Mouse (Mus musculus) intestine, embryonic 14.5 days (tissue): ENCODE measurements around the gene Pbp2. TPM values are rescaled to one million over a fixed set of nuclear protein-coding genes. Genes with fewer than 3 reads are reported as not detected.
A peak's percentile ranks its signal among the peaks of the same experiment; 100 is the strongest.

Experiments used
- ATAC-seq: fragments of 200-750 bp; cut with Nextera tagmentation; replicated peaks from 2 replicates; pipeline ENCODE4 v1.8.0; 2017; ENCODE audit warnings: low read depth, moderate number of reproducible peaks, moderate TSS enrichment, moderate library complexity; ENCODE audit not compliant: low FRiP score, low TSS enrichment
- DNase-seq: peaks from one replicate; pipeline ENCODE4 v3.0.0-alpha.2; 2018; ENCODE audit warnings: low spot score
- H3K27ac ChIP-seq: fragments of 300-500 bp; sonication (generic); 2 replicates; pipeline ENCODE4 v1.5.1; 2014; ENCODE audit warnings: low read depth, mild to moderate bottlenecking, control low read depth
- H3K27me3 ChIP-seq: fragments of 300-500 bp; sonication (generic); replicated peaks from 2 replicates; pipeline ENCODE4 v1.6.1; 2014; ENCODE audit warnings: low read length, control low read depth; ENCODE audit not compliant: control insufficient read depth, insufficient read depth
- H3K36me3 ChIP-seq: fragments of 300-500 bp; sonication (generic); 2 replicates; pipeline ENCODE4 v1.6.1; 2014; ENCODE audit warnings: low read length, control low read depth; ENCODE audit not compliant: control insufficient read depth, insufficient read depth
- H3K4me1 ChIP-seq: fragments of 300-500 bp; sonication (generic); replicated peaks from 2 replicates; pipeline ENCODE4 v1.6.1; 2014; ENCODE audit warnings: low read length, control low read depth, mixed read lengths; ENCODE audit not compliant: control insufficient read depth, insufficient read depth
- H3K4me2 ChIP-seq: fragments of 300-500 bp; sonication (generic); 2 replicates; pipeline ENCODE4 v1.6.1; 2014; ENCODE audit warnings: low read length
- H3K4me3 ChIP-seq: fragments of 300-500 bp; sonication (generic); 2 replicates; pipeline ENCODE4 v1.5.1; 2014; ENCODE audit warnings: low read depth, low read length, control low read depth, mixed read lengths
- H3K9ac ChIP-seq: fragments of 300-500 bp; sonication (generic); 2 replicates; pipeline ENCODE4 v1.6.1; 2014; ENCODE audit warnings: mild to moderate bottlenecking, low read length
- H3K9me3 ChIP-seq: fragments of 300-500 bp; sonication (generic); 2 replicates; pipeline ENCODE4 v1.6.1; 2016; ENCODE audit warnings: low read length, control low read depth; ENCODE audit not compliant: control insufficient read depth
- WGBS: fragments of 180-500 bp; shearing (Covaris S2); extraction: QIAGEN DNeasy Blood & Tissue Kit; methylation state at CpG from one replicate; pipeline ENCODE4 v1.1.7; 2014; 5-methylcytosine and 5-hydroxymethylcytosine counted together
- polyA plus RNA-seq: library from polyadenylated mRNA; unstranded; fragments of >200 nt; fragmentation: Nextera tagmentation; extraction: Ambion mirVana; gene quantifications from 2 replicates; pipeline ENCODE4 v1.2.1, GENCODE M21; 2014

Pbp2 gene
- polyA plus RNA-seq, 1 experiment from 2014 or later, result 0.32 TPM

DNA sequence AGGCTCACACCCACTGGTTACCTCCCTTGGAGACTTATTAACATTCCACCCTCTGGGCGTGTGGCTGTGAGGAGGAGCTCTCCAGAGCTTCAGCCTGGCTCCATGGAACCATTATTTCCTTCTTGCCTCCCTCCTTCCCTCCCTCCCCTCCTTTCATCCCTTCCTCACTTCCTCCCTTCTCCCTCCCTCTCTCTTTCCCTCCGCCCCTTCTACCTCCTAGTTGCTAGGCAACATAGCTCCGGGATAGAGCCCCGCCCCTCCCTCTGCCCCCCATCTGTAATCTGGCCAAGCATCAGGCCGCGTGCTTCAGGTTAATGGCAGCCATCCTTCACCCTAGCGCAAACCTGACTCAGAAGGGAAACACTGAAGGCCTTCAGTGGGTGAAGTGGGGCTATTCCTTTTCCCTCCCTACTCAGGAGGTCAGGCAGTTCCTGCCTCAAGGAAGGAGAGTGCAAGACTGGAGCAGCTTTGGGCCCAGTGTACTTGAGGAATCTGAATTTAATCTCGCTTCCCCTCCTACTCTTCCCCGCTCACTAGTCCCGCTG is 22.6 kb upstream of the Pbp2 start:
- ATAC-seq (peak; percentile 62; the same call in 1 of the 2 replicates), DNase-seq (peak; percentile 62)
- Histone ChIP-seq H3K27me3 (no peaks in the 10 kb centered on the region), H3K27ac (no peak overlapping the region), H3K4me1 (peaks cover 19% of the 10 kb centered on the region; the same call in 1 of the 2 replicates), H3K9me3 (no peaks in the 10 kb centered on the region), H3K9ac (no peak overlapping the region), H3K36me3 (no peaks in the 10 kb centered on the region), H3K4me2 (0 out of 2 replicates have a peak overlapping the region, but pooled peaks have one; percentile 4), H3K4me3 (no peak overlapping the region)
- WGBS, result 14% methylated on average over 10 of the region's 10 CpGs

DNA sequence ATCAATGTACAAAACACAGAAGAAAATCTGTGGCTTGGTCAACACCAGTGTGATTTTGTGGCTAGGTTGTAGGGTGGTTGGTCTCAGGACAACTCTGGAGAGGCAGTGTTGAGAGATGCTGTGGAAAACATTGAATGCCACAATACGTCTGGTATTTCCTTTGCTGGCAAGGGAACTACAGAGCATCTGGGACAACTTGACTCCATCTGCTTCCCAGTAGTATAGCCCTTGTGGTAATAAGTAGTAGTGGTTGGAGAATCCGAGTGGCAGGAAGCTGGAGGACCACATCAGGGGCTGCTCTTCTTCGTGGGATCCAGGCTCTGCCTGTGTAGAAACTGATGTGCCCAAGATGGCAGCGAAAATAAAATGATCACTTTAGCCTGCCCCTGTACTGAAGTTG is 21.7 kb upstream of the Pbp2 start:
- peaks cover 19% of the 10 kb centered on the region; the same call in 1 of the 2 replicates for H3K4me1 ChIP-seq
- no peak overlapping the region for H3K4me2 ChIP-seq
- no peak overlapping the region for H3K4me3 ChIP-seq
- DNase-seq (no peak), ATAC-seq (no peak; the same call in 1 of the 2 replicates)
- H3K9ac ChIP-seq, result no peak overlapping the region
- H3K36me3 ChIP-seq, result no peaks in the 10 kb centered on the region
- 86% methylated on average over 4 of the region's 4 CpGs for WGBS
- no peaks in the 10 kb centered on the region for H3K27me3 ChIP-seq
- H3K27ac ChIP-seq, result no peak overlapping the region
- H3K9me3 ChIP-seq, result no peaks in the 10 kb centered on the region

DNA sequence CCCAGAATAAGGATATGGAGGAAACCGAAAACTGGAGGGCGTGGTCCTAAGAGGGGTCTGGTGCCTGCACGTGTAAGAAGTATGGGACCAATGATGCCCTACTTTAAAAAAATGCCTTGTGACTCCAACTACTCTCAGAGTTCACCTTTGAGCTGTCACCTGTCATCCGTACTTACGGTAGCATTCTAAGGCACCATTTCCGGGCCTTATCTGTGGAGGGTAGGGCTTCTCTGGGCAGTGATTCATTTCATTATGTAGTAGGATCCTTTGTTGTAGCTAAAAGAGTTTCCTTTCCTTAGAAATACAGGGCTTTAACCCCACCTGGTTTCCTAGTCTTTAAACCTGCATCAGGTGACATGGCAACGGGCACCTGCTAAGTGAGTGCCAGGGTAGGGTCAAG is 16.6 kb upstream of the Pbp2 start:
- no peak for DNase-seq
- no peaks in the 10 kb centered on the region for H3K27me3 ChIP-seq
- 83% methylated on average over 7 of the region's 7 CpGs for WGBS
- H3K4me3 ChIP-seq, result no peak overlapping the region
- no peak overlapping the region for H3K27ac ChIP-seq
- H3K36me3 ChIP-seq, result no peaks in the 10 kb centered on the region
- no peaks in the 10 kb centered on the region for H3K9me3 ChIP-seq
- H3K4me2 ChIP-seq, result no peak overlapping the region
- no peak for ATAC-seq
- H3K9ac ChIP-seq, result no peak overlapping the region
- H3K4me1 ChIP-seq, result peaks cover 8% of the 10 kb centered on the region; the same call in 1 of the 2 replicates

DNA sequence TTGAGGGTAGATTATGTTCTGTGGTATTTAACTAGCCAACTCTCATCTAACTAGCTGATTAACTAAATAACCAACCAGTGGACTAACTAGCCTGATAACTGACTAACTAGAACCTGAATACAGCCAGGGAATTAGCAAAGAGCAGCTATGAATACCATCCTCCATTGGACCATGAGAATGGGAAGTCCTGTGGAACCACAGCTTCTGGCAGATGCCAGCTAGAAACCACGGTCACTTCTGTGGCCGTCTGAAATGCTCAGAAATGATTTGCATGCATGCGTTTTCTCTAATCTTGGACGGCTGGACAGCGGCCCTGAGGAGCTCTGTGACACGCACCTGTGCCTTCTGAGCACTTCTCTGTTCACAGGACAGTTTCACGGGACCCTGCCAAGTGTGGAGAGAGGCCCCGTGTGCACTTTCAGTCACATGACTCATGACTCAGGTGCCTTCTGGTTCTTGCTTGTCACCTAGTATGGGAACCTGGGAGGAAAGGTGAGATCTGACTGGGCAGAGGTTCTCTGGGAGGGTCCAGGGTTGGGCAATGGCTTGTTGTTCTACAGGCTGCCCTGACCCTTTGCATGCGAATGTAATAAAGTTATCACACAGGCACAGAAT is 14.6 kb upstream of the Pbp2 start:
- Histone ChIP-seq H3K27me3 (no peaks in the 10 kb centered on the region), H3K4me1 (peaks cover 8% of the 10 kb centered on the region; the same call in 1 of the 2 replicates), H3K9ac (no peak overlapping the region), H3K4me3 (no peak overlapping the region), H3K4me2 (no peak overlapping the region), H3K36me3 (no peaks in the 10 kb centered on the region), H3K9me3 (no peaks in the 10 kb centered on the region), H3K27ac (no peak overlapping the region)
- DNase-seq (peak; percentile 54), ATAC-seq (peak; percentile 45)
- WGBS, result 76% methylated on average over 9 of the region's 9 CpGs

DNA sequence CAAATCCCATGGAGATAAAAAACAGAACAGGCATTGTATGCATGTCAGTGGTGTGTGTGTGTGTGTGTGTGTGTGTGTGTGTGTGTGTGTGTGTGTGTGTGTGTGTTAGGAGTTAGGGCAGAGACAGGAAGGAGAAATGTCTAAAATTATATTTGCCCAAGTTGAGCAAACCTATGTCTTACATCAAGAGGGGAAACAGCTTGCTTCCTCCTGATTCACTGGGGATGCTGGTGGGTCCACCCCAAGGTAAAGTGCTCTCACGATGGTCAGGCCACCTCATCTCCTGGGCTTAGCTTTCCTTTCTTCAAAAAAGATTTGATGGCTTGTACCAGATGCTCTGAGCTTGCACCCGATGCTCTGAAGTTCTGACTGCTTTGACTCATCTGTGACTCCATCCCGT is 13.9 kb upstream of the Pbp2 start:
- WGBS, result 74% methylated on average over 3 of the region's 3 CpGs
- Histone ChIP-seq H3K27ac (no peak overlapping the region), H3K9ac (no peak overlapping the region), H3K36me3 (no peaks in the 10 kb centered on the region), H3K27me3 (no peaks in the 10 kb centered on the region), H3K4me2 (no peak overlapping the region), H3K4me3 (no peak overlapping the region), H3K9me3 (no peaks in the 10 kb centered on the region), H3K4me1 (peaks cover 8% of the 10 kb centered on the region; the same call in 1 of the 2 replicates)
- DNase-seq (no peak), ATAC-seq (no peak)

DNA sequence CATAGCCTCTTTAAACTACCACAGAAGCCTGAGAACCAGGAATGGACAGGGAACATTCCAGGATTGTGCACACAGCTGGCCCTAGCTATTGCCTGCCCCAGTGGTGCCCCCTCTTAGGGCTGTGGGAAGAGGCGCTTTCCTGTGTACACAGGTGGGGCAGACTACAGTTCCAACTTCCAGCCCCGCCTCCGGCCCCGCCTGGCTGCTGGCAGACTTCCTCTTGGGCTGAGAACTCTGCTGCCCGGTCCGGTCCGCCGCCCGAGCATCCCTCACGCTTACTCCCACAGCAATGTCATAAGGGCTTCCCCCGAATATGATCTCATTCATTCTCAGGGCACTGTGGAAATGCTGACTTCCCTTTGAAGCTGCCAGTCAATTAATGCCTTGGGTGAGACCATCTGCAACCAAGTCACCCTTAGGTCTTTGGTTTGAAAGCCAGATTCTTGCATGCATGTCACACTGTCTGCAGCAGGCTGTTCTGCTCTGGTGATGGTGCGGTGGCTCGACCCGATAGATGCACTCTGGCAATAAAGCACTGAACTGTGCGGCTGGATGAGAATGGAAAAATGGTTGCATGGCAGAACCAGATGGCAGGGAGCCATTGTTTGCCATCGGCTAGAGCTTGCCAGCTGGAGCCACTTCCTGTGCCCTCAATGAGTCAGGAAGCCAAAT is 13.2 kb upstream of the Pbp2 start:
- WGBS, result 35% methylated on average over 16 of the region's 16 CpGs
- H3K9ac ChIP-seq, result no peak overlapping the region

DNA sequence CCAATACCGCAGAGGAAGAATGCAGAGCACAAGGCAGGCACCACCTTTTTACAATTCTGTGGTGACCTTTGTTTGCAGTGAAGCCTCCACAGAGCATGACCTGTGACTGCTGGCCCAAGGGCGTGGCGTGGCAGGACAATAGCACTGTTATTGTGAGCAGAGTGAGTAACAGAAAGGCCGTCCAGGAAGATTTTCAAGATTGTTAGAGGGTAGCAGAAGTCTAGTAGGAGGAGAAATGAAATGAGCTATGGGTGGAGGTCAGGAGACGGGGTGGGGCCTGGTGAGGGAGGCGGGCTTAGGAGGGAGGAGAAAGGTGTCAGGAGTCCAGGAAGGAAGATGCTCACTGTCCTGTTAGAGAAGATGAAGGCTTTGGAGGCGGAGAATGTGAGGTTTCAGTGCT is 12.5 kb upstream of the Pbp2 start:
- DNase-seq (no peak), ATAC-seq (peak; percentile 30; the same call in 1 of the 2 replicates)
- Histone ChIP-seq H3K4me3 (no peak overlapping the region), H3K27me3 (no peaks in the 10 kb centered on the region), H3K36me3 (no peaks in the 10 kb centered on the region), H3K4me1 (peaks cover 8% of the 10 kb centered on the region; the same call in 1 of the 2 replicates), H3K9ac (no peak overlapping the region), H3K27ac (peak overlapping the region; percentile 4; the same call in 1 of the 2 replicates), H3K4me2 (peak overlapping the region; percentile 31; the same call in 1 of the 2 replicates), H3K9me3 (no peaks in the 10 kb centered on the region)
- 62% methylated on average over 7 of the region's 7 CpGs for WGBS

More for the DNA sequence above, 13.2 kb upstream of the Pbp2 start:
- no peaks in the 10 kb centered on the region for H3K27me3 ChIP-seq
- H3K9me3 ChIP-seq, result no peaks in the 10 kb centered on the region
- peak overlapping the region; percentile 4; the same call in 1 of the 2 replicates for H3K27ac ChIP-seq
- H3K4me3 ChIP-seq, result no peak overlapping the region
- ATAC-seq (peak; percentile 83), DNase-seq (peak; percentile 75)
- peak overlapping the region; percentile 31; the same call in 1 of the 2 replicates for H3K4me2 ChIP-seq
- H3K36me3 ChIP-seq, result no peaks in the 10 kb centered on the region
- H3K4me1 ChIP-seq, result peaks cover 8% of the 10 kb centered on the region; the same call in 1 of the 2 replicates

DNA sequence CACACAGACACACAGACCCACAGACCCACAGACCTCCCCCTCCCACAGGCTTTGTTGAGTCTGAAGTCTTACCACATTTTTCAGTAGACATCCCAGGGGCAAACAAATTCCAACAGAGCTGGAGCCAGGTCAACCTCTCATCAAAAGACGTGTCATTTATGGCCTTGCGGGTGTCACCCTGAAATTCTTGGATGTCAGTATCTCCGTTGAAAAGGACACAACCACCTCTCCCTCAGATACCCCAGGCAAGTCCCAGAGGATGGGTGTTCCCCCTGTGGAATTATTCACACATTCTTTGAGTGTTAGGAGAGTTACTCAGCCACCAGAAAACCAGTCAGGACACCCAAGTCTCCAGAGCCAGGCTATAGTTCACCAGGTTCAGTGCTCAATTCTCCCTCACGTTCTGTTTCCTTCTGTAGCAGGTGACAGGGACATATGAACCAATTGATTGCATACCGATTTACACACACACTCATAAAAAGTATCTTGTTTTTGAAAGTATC is 9.3 kb upstream of the Pbp2 start:
- no peaks in the 10 kb centered on the region for H3K9me3 ChIP-seq
- no peak for ATAC-seq
- no peaks in the 10 kb centered on the region for H3K27me3 ChIP-seq
- H3K4me2 ChIP-seq, result no peak overlapping the region
- H3K4me3 ChIP-seq, result no peak overlapping the region
- WGBS, result 68% methylated on average over 5 of the region's 5 CpGs
- no peaks in the 10 kb centered on the region for H3K36me3 ChIP-seq
- DNase-seq, result no peak
- no peak overlapping the region for H3K9ac ChIP-seq
- no peak overlapping the region for H3K27ac ChIP-seq
- H3K4me1 ChIP-seq, result peaks cover 10% of the 10 kb centered on the region; the same call in 1 of the 2 replicates
